Mouse (Mus musculus): ENCODE measurements around the gene Msrb2. TPM values are rescaled to one million over a fixed set of nuclear protein-coding genes. Genes with fewer than 3 reads are reported as not detected.

The Msrb2 gene
- total RNA-seq, 2 experiments from 2014 or later: 9.8 to 34.8 TPM

GRCm38 (mm10) chr2:19444346-19444745 is 73.1 kb downstream of the Msrb2 start:
- no peak for ATAC-seq (replicated peaks; ENCODE audit: low FRiP score, poor library complexity, severe bottlenecking)

Other genes starting within 250 kb of the Msrb2 start
- gene Armc3, start 172.1 kb upstream of the Msrb2 start, total RNA-seq (2015; ENCODE audit: low replicate concordance): not detected in 2 replicates
- not detected in 2 replicates for gene Armc3, start 172.1 kb upstream of the Msrb2 start, total RNA-seq (2017; ENCODE audit: low replicate concordance)
- not detected in 2 replicates for gene Ptf1a, start 74.2 kb downstream of the Msrb2 start, total RNA-seq (2015; ENCODE audit: low replicate concordance)
- not detected in 2 replicates for gene Ptf1a, start 74.2 kb downstream of the Msrb2 start, total RNA-seq (2017; ENCODE audit: low replicate concordance)
- not detected in 2 replicates for gene 4921504E06Rik, start 182.5 kb downstream of the Msrb2 start, total RNA-seq (2015; ENCODE audit: low replicate concordance)
- gene 4921504E06Rik, start 182.5 kb downstream of the Msrb2 start, total RNA-seq (2017; ENCODE audit: low replicate concordance): not detected in 2 replicates

Data from erythroblast, adult 5-6 weeks (primary cell).